Mouse (Mus musculus) intestine, embryonic 16.5 days (tissue): ENCODE measurements around the gene Sod2. TPM values are rescaled to one million over a fixed set of nuclear protein-coding genes. Genes with fewer than 3 reads are reported as not detected.
"Not testable (repeated sequence)": the region's sequence is repeated elsewhere in the genome, so short reads cannot be mapped to it uniquely, and the experiment has no call there.

Experiments
- ATAC-seq: fragments of 200-750 bp; cut with Nextera tagmentation; 2 replicates; pipeline ENCODE4 v1.8.0; 2017; ENCODE audit warnings: moderate TSS enrichment, moderate library complexity
- H3K27ac ChIP-seq: fragments of 300-500 bp; sonication (generic); 2 replicates; pipeline ENCODE4 v1.5.1; 2014; ENCODE audit warnings: mild to moderate bottlenecking, low read length
- H3K27me3 ChIP-seq: fragments of 300-500 bp; sonication (generic); replicated peaks from 2 replicates; pipeline ENCODE4 v1.6.1; 2014; ENCODE audit warnings: low read length, control low read depth, mixed read lengths; ENCODE audit not compliant: control insufficient read depth, insufficient read depth
- H3K36me3 ChIP-seq: fragments of 300-500 bp; sonication (generic); 2 replicates; pipeline ENCODE4 v1.6.1; 2014; ENCODE audit warnings: low read length, control low read depth; ENCODE audit not compliant: control insufficient read depth, insufficient read depth
- H3K4me1 ChIP-seq: fragments of 300-500 bp; sonication (generic); 2 replicates; pipeline ENCODE4 v1.6.1; 2014; ENCODE audit warnings: low read length, control low read depth, mixed read lengths; ENCODE audit not compliant: control insufficient read depth, insufficient read depth
- H3K4me2 ChIP-seq: fragments of 300-500 bp; sonication (generic); 2 replicates; pipeline ENCODE4 v1.6.1; 2014; ENCODE audit warnings: low read depth, low read length, control low read depth
- H3K4me3 ChIP-seq: fragments of 300-500 bp; sonication (generic); 2 replicates; pipeline ENCODE4 v1.5.1; 2014; ENCODE audit warnings: mild to moderate bottlenecking, low read length
- H3K9ac ChIP-seq: fragments of 300-500 bp; sonication (generic); 2 replicates; pipeline ENCODE4 v1.6.1; 2014; ENCODE audit warnings: low read depth, low read length
- H3K9me3 ChIP-seq: fragments of 300-500 bp; sonication (generic); 2 replicates; pipeline ENCODE4 v1.6.1; 2016; ENCODE audit warnings: low read length, control low read depth; ENCODE audit not compliant: control insufficient read depth
- WGBS: fragments of 180-500 bp; shearing (Covaris S2); extraction: QIAGEN DNeasy Blood & Tissue Kit; methylation state at CpG from one replicate; pipeline ENCODE4 v1.1.7; 2014; 5-methylcytosine and 5-hydroxymethylcytosine counted together
- polyA plus RNA-seq: library from polyadenylated mRNA; unstranded; fragments of >200 nt; fragmentation: Nextera tagmentation; extraction: Ambion mirVana; gene quantifications from 2 replicates; pipeline ENCODE4 v1.2.1, GENCODE M21; 2015

Sod2 gene
- 191 and 196 TPM in 2 replicates for polyA plus RNA-seq

DNA sequence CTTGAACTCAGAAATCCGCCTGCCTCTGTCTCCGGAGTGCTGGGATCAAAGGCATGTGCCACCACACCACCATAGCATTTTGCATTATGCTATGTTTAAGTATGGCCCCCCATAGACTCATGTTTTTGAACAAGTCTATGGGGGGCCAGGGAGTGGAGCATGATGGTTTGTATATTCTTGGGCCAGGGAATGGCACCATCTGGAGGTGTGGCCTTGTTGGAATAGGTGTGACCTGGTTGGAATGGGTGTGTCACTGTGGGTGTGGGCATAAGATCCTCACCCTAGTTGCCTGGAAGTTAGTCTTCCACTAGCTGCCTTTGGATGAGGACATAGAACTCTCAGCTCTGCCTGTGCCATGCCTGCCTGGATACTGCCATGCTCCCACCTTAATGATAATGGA, at the start of gene Sod2:
Sod2 (plus strand) TSS at position 301 of the 400 bp plus-strand sequence.
- not testable (repeated sequence) for ATAC-seq, H3K9me3 ChIP-seq, H3K36me3 ChIP-seq, H3K27me3 ChIP-seq
- Histone ChIP-seq H3K4me1 (peaks cover 11% of the 10 kb centered on the region; the same call in 1 of the 2 replicates), H3K27ac (peak within 1 kb of the TSS; percentile 68; the same call in 1 of the 2 replicates), H3K9ac (peak within 1 kb of the TSS; percentile 81), H3K4me2 (peak within 1 kb of the TSS; percentile 63), H3K4me3 (peak within 1 kb of the TSS; percentile 85)
- 91% methylated on average over 2 of the region's 2 CpGs for WGBS

- H3K9ac ChIP-seq, H3K27ac ChIP-seq, H3K9me3 ChIP-seq, H3K4me1 ChIP-seq, ATAC-seq, H3K36me3 ChIP-seq, H3K27me3 ChIP-seq: not testable (repeated sequence)
- 0 out of 2 replicates have a peak overlapping the region, but pooled peaks have one; percentile 29 for H3K4me3 ChIP-seq
- peak overlapping the region; percentile 37; the same call in 1 of the 2 replicates for H3K4me2 ChIP-seq
- 8% methylated on average over 1 of the region's 2 CpGs for WGBS
Measured at GRCm38 (mm10) chr17:12959377-12959776, 47.3 kb upstream of the Sod2 start.

DNA sequence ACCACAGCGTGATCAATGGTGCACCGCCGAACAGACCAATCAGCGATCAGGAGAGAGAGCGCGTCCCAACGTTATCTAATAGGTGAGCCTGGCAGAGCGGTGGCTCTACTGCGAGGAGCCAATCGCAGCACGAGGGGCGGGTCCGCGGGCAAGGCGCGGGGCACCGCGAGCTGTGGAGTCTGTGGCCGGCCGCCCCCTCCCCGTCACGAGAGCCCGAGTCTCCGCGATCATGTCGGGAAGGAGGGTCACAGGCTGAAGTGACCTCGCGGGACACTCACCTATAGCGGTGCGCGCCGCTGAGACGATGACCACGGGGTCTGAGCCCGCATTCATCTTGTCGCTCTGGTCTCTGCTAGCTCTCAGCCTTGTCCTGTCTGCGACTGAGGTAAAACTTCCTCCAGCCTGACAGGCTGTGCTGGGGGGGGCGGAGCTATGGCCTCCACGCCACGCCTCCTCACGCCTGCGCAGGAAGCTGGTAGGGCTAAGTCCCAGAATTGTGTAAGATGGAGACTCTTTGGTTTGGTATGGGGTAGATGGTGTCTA, 46.2 kb upstream of the Sod2 start, which contains the start of gene Acat2:
Acat2 (minus strand) TSS at position 417 of the 543 bp plus-strand sequence.
- peak; percentile 99 for ATAC-seq

DNA sequence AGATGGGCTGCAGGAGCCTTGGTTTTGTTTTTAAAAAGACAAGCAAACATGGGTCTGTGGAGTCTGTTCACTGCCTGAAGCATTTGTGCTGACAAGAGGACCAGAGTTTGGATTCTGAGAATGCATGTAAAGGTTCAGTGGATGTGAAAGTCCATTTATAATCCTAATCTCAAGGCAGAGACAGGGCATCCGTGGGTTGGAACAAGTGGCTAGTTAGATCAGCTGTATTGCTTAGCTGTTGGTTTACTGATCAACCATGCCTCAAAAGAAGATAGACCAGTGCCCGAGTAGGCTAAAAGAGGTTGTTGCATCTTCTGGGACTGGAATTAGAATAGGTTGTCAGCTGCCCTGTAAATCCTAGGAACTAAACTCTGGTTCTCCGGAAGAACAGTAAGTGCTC, 43.2 kb upstream of the Sod2 start:
- no peak overlapping the region for H3K4me2 ChIP-seq
- no peaks in the 10 kb centered on the region for H3K27me3 ChIP-seq
- no peak for ATAC-seq
- H3K4me1 ChIP-seq, result peaks cover 9% of the 10 kb centered on the region
- H3K9me3 ChIP-seq, result no peaks in the 10 kb centered on the region
- no peak overlapping the region for H3K9ac ChIP-seq
- WGBS, result 73% methylated on average over 3 of the region's 3 CpGs
- no peaks in the 10 kb centered on the region for H3K36me3 ChIP-seq
- no peak overlapping the region for H3K4me3 ChIP-seq
- H3K27ac ChIP-seq, result no peak overlapping the region

More for the DNA sequence above, 46.2 kb upstream of the Sod2 start, which contains the start of gene Acat2:
- Histone ChIP-seq H3K9ac (peak within 1 kb of the TSS; percentile 79), H3K9me3 (no peaks in the 10 kb centered on the region), H3K4me1 (peaks cover 9% of the 10 kb centered on the region), H3K4me3 (peak within 1 kb of the TSS; percentile 79), H3K4me2 (peak within 1 kb of the TSS; percentile 64), H3K27ac (peak within 1 kb of the TSS; percentile 93), H3K27me3 (no peaks in the 10 kb centered on the region), H3K36me3 (0 out of 2 replicates have a peak, but pooled peaks cover 5% of the 10 kb centered on the region)
- under 1% methylated on average over 42 of the region's 42 CpGs for WGBS

- Histone ChIP-seq H3K4me1 (no peaks in the 10 kb centered on the region), H3K4me2 (no peak overlapping the region), H3K27me3 (no peaks in the 10 kb centered on the region), H3K9me3 (no peaks in the 10 kb centered on the region), H3K4me3 (no peak overlapping the region), H3K9ac (no peak overlapping the region), H3K27ac (no peak overlapping the region), H3K36me3 (no peaks in the 10 kb centered on the region)
- WGBS, result 93% methylated on average over 2 of the region's 2 CpGs
- ATAC-seq, result no peak
Measured at GRCm38 (mm10) chr17:12967173-12967572, 39.5 kb upstream of the Sod2 start.

- Histone ChIP-seq H3K27me3 (no peaks in the 10 kb centered on the region), H3K4me2 (no peak overlapping the region), H3K9ac (no peak overlapping the region), H3K4me1 (no peaks in the 10 kb centered on the region), H3K9me3 (no peaks in the 10 kb centered on the region), H3K36me3 (0 out of 2 replicates have a peak, but pooled peaks cover 2% of the 10 kb centered on the region), H3K4me3 (no peak overlapping the region), H3K27ac (no peak overlapping the region)
- WGBS, result 86% methylated on average over 2 of the region's 2 CpGs
- no peak for ATAC-seq
Measured at GRCm38 (mm10) chr17:12973851-12974250, 32.8 kb upstream of the Sod2 start.

DNA sequence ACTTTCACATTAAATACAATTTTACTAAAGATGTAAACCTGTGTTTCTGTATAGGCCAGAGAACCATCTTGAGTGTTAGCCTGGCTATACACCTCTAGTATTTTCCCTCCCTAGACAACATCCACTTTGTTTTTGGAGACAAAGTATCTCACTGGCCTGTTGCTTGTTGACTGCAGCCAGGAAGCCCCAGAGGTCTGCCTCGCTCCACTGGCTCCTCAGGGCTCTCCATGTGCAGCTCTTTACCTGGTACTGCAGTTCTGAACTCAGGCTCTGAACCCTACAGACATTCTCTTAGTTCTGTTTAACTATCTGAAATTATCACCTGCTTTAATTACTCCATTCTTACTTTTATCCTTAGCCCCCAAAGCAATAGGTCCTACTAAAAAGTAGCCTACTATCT, 28.1 kb upstream of the Sod2 start:
- peaks cover 14% of the 10 kb centered on the region for H3K36me3 ChIP-seq

GRCm38 (mm10) chr17:12983988-12984387, 22.7 kb upstream of the Sod2 start:
- ATAC-seq, result no peak
- Histone ChIP-seq H3K36me3 (peaks cover 12% of the 10 kb centered on the region), H3K4me1 (peaks cover 3% of the 10 kb centered on the region; the same call in 1 of the 2 replicates), H3K27me3 (no peaks in the 10 kb centered on the region), H3K9me3 (no peaks in the 10 kb centered on the region), H3K27ac (no peak overlapping the region), H3K9ac (no peak overlapping the region), H3K4me2 (no peak overlapping the region), H3K4me3 (no peak overlapping the region)
- 67% methylated on average over 2 of the region's 2 CpGs for WGBS

More for the DNA sequence above, 28.1 kb upstream of the Sod2 start:
- Histone ChIP-seq H3K4me3 (no peak overlapping the region), H3K4me2 (no peak overlapping the region), H3K27me3 (no peaks in the 10 kb centered on the region), H3K4me1 (no peaks in the 10 kb centered on the region), H3K27ac (no peak overlapping the region), H3K9ac (no peak overlapping the region), H3K9me3 (no peaks in the 10 kb centered on the region)
- WGBS, result 100% methylated on average over 1 of the region's 1 CpGs
- no peak for ATAC-seq

DNA sequence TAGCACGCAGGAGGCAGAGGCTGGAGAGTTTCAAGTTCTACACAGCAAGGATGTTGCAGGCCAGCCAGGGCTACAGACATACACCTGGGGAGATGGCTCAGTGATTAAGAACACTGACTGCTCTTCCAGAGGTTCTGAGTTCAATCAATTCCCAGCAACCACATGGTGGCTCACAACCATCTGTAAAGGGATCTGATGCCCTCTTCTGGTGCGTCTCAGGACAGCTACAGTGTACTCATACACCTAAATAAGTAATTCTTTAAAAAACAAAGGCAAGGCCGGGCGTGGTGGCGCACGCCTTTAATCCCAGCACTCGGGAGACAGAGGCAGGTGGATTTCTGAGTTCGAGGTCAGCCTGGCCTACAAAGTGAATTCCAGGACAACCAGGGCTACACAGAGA, 18.6 kb upstream of the Sod2 start:
- not testable (repeated sequence) for H3K27ac ChIP-seq, H3K9me3 ChIP-seq, H3K4me3 ChIP-seq, H3K9ac ChIP-seq, H3K36me3 ChIP-seq, H3K4me1 ChIP-seq, ATAC-seq, H3K27me3 ChIP-seq, H3K4me2 ChIP-seq
- 94% methylated on average over 8 of the region's 8 CpGs for WGBS
